Mouse (Mus musculus) urinary bladder, postnatal 10 days (tissue): ENCODE measurements around the gene Nos1.
A peak's percentile ranks its signal among the peaks of the same experiment; 100 is the strongest.

Source experiments
- DNase-seq: peaks from one replicate; pipeline ENCODE4 v3.0.0; 2022; ENCODE audit warnings: low spot score

Nos1 gene

DNA sequence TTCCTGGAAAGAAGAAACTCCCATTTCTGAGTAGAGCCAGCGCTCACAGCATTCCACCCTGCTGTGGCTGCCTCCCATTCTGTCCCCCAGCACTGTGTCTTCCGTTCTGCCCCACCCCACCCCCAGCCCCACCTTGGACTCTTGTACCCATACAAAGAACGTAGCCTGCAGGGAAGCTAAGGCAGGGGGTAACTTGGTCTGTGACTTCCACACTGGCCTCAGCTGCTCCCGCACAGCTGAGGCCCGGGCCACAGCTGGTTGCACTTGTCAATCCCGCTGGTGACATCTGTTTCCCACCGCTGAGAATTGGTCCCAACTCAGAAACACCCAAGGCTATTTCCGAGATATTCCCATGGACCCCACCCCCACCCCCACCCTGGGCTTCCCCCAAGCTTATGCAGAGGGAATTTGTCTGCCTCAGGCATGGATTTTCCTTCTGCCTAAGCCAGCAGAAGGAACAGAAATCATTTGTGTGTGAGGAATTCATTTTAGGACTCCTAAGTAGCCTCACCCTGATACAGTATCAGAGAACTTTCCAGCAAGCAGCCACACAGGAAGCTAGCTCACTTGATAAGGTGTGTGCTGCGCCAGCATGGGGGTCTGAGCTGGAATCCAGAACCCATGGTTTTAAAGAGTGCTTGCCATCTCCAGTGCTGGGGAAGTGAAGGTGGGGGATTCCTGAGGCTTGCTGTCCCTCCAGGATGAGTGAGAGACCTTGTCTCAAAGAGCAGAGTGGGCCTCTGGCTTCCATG lies 117.4 kb downstream of the Nos1 start:
- no peak for DNase-seq

DNA sequence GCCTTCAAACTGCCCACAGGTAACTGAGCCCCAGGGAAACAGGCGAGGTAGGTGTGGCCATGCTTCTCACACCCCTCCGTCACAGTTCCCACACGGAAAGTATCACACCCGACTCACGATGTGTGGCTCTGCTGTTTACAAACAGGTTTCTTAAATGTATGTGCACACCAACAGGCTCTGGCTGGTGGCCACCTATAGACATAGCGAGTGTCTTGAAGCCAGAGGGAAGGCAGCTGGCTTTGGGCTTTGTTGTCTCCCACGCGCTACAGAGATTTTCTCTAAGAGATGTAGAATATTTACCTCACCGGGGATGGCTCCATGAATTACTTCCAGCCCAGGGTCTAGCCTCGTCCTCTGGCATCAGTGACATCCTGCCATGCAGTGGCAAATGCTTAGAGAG lies 118.5 kb downstream of the Nos1 start:
- no peak for DNase-seq

DNA sequence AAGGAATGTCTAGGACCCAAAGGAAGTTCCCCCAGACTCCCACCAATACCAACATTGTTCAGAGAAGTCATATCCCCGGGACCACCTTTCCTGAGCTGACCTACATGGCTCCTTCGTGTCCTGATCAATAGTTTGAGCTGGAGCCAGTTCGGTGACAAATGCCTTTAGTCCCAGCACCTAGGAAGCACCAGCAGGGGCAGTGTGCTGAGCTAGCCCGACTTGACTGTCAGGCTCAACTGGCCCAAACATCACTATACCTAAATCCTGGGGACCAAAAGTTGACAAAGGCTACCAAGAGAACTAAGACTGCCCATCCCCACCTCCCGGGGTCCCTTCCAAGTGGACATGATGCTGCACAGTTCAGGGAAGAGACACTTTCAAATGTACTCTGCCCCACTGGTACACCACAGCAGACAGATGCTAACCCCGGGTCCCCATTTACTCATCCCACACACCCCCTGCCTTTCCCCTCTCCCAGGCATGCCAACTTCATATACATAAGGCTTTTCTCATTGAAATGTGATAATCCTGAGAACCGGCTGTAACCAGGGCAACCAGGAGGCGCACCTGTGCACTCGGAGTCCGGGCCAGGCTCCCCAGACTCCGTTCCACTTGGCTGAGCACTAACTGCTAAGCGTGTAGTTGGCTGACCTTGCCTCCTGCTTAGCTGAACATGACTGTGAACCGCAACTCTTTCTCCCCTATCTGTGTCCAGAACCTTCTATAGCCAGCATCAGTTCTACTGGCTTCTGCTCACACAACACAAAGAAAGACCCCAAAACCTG lies 120.3 kb downstream of the Nos1 start:
- DNase-seq: no peak

DNA sequence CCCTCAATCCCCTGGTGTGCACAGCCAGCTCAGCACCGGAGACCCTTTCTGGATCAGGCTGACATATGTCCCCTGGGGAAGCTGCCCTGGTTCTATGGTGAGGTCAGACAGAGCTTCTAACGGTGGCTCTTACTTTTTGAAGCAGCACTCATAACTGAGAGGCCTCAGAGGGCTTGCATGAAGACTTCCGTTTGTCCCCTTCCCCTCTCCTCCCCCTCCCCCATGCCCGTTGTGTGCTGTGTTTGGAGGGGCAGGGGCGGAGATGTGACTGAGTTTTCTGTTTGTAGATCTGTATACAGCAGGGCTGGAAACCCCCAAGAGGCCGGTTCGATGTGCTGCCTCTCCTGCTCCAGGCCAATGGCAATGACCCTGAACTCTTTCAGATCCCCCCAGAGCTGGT lies 122.7 kb downstream of the Nos1 start:
- no peak for DNase-seq

DNA sequence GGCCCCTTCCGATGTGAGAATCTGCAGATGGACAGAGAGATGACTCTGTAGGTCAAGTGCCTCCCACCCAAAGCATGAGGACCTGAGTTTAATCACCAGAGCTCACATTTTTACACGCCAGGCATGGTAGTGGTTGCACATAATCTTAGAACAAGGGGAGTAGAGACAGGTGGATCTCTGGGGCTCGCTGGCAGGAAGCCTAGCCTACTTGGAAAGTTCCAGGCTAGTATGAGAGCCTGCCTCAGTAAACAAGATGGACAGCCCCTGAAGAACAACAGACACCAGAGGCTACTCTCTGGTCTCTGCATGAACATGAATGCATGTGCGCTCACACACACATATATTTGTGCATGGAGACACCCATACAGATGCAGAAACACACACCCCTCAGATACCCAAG lies 124.9 kb downstream of the Nos1 start:
- DNase-seq: no peak

DNA sequence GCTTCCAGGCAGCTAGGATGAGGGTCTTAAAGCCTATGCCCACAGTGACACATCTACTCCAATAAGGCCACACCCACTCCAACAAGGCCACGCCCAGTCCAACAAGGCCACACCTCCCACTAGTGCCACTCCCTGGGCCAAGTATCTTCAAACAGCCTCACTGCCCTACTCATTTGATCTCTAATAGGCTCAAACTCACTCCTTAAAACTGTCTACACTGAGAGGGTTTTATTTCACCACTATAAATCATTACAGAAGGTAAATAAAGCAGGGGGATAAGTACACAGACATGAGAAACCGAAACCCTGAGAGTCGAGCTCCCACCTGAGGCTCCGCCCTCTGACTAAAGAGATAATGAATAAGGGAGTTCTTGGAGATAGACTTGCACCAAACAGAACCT lies 128.7 kb downstream of the Nos1 start:
- DNase-seq: no peak

DNA sequence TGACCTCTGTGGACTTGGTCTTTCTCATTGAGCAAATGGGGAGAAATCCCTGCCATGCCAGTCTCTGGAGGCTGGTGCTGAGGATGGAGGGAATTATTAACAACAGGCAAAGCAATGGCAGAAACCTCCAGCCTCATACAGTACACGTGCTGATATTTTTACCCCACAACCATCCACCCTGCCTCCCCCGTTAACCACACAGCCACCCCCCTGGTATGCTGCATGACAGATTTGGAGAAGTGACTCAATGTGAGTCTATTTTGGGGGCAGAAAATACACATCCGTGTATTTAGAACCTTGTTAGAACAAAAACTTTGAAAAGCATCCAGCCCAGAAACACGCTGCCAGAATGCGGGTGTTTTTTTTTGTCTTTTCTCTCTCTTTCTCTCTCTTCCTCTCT lies 135.5 kb downstream of the Nos1 start:
- no peak for DNase-seq

DNA sequence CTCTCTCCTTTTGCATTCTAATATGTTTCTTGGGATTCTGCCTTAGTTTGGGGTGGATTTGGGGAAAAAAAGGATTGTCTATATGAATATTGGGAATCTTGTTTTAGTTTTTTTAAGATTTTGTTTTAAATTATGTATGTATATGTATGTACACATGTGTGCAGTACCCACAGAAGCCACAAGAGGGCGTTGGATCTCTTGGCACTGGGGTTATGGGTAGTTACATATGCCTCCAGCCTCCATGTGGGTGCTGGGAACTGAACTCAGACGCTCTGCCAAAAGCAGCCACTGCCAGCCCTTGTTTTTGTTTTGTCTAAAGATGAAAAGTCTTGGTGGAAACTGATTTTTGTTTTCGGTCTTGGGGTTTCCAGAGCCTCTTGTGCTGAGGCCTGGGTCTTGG lies 136.1 kb downstream of the Nos1 start:
- DNase-seq: no peak

DNA sequence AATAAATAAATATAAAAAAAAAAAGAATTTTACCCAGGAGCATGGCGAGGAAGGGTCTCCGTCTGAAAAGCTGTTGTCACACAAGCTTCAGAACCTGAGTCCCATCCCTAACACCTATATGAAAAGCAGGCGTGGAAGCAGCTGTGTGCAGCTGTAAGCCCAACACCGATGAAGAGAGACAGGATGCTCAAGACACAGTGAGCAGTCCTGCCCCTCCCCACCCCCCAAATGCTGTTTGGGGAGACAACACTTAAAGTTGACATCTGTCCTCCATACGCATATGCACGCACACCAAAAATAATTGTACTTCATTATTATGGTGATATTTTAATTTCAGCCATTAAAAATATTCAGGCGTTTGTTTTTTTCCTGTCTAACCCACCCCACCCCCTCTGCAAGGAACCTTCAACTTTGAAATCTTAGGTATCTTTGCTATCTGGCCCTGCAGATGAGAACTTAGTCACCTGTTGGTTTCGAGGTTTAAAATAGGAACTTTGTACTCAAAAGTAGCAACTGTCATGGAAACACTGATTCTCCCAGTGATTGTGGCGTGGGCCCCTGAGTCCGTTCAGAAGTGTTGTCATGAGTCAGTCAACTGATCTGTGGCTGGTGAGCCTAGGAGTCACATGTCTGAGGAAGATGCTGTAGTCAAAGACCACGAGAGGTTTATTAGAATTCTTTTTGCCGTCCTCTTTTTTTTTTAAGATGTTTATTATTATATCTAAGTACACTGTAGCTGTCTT lies 141.1 kb downstream of the Nos1 start:
- DNase-seq: no peak

DNA sequence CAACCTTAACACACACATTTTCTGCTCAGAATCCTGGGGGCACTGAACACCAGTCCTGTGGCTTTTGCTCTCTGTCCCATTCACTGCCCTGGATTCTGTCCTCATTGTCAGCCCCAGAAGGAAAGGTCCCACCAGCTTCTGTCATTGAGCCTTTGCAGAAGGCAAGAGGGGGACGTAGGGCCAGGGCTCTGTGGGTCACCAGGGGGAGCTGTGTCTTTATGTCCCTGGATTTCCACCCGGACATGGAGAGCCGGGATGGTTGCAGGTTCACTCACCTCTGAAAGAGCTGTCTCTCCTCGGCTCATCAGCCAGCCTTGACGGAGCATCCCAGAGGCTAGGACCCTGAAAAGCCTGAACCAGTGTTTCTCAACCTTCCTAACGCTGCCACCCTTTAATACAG lies 142.9 kb downstream of the Nos1 start:
- DNase-seq: no peak

DNA sequence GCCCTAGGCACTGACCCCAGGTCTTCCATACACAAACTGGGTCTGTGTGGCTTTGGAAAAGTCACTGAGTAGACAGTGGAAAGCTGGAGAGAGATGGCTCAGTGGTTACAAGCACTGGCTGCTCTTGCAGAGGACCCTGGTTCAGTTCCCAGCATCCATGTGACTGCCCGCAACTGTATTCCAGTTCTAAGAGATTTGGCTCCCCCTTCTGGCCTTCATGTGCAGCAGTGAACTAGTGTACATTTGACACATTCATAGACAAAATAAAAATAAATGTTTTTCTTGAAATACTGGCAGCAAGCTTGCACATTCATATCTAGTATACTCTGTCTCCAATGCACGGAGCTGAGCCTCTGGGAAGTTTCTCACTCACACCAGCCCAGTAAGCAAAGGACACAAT lies 147.7 kb downstream of the Nos1 start:
- DNase-seq: no peak

DNA sequence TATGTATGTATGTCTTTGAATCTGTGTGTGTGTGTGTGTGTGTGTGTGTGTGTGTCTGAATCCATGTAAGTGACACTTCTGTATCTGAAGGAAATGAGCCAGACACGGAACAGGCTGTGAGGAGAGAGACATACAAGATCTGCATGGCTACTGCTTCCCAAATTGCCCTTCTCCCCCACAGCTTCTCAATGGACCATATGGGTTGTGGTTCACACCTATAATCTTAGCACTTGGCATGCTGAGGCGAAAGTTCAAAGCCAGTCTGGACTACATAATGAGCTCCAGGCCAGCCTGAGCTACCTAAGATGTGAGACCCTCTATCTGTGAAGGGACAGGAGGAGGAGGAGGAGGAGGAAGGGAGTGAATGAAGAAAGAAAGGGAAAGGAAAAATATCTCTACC lies 151.4 kb downstream of the Nos1 start:
- DNase-seq: no peak

DNA sequence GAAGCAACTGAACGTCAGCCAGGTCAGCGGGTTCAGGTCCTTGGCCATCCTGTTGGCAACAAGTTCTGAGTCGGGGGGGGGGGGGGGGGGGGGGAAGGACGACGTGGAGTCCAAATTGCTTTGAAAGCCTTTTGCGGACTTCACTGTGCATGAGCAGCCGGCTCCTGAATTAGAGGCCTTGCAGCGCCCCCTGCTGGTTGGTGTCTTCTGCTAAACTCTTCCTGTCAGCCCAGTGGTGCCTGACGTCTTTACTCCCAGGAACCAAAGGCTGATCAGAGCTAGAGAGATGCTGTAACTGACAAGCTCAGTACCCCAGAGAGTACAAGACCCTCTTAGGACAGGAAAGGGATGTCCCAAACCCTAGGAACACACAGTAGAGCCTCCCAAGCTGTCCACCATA lies 152.0 kb downstream of the Nos1 start:
- peak; percentile 59 for DNase-seq

DNA sequence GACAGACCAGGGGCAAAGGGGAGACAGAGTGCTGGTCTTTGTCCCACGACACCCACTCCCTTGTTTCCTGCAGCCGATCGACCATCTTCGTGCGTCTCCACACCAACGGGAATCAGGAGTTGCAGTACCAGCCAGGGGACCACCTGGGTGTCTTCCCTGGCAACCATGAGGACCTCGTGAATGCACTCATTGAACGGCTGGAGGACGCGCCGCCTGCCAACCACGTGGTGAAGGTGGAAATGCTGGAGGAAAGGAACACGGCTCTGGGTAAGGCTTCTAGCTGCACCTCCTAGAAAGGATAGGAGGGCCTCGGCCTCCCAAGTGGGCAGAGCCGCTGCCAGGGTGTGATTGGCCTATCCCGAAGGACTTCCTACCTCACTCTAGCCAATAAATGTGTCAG lies 155.5 kb downstream of the Nos1 start:
- no peak for DNase-seq

DNA sequence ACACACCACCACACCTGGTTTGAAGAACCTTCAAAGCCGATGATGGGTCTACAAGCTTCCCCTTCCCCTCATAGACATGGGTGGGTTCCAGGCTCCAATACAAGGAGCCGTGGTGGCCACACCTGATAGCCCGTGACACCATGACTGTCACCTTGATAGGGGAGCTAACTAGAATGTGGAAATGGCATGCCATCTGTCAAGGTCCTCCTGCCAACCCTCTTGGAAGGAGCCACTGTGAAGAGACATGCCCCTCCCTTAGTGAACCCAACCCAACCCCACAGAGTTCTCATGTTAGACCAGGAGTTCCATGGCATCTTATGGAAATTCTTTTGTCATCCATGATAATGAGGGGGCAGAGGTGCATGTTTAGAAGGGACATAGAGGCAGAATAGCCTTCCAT lies 156.4 kb downstream of the Nos1 start:
- no peak for DNase-seq

DNA sequence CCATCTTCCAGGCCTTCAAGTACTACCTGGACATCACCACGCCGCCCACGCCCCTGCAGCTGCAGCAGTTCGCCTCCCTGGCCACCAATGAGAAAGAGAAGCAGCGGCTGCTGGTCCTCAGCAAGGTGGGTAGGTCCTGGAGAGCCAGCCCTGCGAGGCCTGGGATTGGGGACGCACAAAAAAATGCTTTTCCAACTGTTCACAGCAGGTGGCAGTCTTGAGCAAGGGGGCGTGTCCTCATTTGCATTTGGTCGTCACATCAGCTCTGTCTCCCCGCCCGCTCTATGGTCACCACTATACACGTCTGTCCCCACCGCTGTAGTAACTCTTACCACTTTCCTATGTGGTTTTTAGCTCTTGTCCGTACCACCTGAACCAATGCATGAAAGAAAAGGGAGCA lies 157.3 kb downstream of the Nos1 start:
- DNase-seq: no peak

DNA sequence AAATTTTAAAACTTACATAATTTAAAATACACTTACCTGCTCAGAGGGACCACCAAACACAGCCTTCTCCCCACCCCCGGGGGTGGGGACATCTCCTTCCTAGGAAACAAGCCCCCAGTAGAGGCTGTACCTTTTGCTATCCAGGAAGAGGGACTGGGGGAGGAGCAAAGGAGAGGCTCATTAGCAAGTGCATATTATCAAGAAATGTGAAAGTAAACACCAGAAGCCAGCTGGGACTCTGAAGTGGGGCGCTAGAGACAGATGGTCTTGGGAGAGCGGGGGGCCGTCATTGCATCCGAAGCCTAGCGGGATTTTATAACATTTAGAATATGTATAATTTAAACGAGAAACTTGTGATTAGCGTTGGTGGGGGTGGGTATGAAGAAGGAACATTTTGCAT lies 158.6 kb downstream of the Nos1 start:
- no peak for DNase-seq

DNA sequence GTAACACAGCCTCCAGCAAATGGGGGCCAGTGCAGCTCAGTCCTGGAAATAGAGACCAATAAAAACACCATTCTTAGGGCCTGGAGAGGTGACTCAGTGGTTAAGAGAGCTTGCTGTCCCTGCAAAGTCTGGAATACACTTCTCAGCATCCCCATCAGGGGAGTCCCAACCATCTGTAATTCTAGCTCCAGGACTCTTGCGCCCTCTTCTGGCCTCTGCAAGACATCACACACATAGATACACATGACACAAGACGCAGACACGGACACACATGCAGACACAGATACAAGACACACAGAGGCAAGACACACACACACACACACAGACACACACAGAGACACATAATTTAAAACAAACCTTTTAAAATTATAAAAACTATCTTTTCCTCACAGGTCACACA lies 160.7 kb downstream of the Nos1 start:
- DNase-seq: no peak

DNA sequence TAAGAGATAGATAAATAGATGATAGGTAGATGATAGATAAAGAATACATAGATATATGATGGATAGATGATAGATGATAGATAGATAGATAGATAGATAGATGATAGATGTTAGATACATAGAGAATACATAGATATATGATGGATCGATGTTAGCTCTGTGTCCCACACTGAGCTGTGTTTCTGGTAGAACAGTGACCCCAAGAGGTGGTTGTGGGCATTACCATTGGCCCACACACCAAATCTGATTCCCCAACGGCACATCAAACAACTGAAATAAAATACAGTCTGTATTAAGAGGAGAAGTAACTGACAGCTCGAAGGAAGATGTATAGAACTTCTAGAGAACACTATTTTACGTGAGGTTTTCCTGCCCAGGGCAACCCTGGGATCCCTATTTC lies 165.8 kb downstream of the Nos1 start:
- no peak for DNase-seq

DNA sequence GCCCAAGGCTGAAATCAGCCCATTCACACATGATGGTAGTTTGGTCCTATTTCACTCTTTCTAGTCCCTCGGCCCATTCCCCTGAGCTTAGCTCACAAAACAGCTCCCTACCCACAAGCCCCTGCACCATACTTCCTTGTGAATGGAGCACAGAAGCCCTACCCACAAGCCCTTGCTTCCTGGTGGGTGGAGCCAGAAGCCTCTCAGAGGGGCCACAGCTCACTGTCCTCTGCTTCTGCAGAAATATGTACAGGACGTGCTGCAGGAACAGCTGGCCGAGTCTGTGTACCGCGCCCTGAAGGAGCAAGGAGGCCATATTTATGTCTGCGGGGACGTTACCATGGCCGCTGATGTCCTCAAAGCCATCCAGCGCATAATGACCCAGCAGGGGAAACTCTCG lies 168.6 kb downstream of the Nos1 start:
- DNase-seq: no peak

DNA sequence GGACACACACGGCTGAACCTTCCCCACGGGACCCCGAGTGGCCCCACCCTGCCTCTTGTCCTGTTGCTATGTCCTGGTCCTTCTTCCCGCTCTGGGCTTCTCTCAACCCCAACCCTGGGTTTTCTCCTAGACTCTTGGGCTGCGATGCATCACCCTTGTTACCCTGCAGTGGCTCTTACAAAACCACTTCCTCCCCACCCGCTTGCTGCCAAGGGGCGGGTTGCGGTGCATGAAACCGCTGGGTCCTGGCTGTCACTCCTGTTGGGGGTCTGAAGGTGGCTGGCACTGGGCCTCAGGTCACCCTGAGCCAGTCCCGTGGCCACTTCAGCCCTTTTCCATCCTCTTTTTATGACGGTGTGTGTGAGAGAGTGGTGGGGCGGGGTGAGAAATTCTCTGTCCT lies 173.1 kb downstream of the Nos1 start:
- no peak for DNase-seq

DNA sequence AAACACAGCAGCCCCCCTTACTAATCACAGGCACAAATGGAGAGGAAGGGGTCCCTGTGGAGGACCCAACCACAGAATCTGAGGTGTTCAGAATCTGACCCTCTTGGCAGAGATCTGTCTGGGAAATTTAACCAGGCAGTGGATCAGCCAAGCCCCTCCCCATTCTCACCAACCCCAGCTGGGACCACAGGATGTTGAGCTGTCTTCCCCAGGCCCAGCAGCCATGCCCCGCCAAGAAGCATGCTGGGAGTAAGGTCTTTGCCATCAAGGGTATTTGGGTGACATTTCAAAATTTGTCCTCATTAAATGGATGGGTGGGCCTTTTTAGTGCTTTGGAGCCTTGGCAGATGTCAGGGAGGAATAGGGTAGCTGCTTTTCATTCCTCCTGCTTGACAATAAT lies 173.6 kb downstream of the Nos1 start:
- DNase-seq: no peak
